Mouse (Mus musculus): ENCODE data around the gene Ntrk3. TPM values are rescaled to one million over a fixed set of nuclear protein-coding genes. Genes with fewer than 3 reads are reported as not detected.

The Ntrk3 gene
- total RNA-seq, 2 experiments from 2014 or later: 1.1 to 1.5 TPM

DNA sequence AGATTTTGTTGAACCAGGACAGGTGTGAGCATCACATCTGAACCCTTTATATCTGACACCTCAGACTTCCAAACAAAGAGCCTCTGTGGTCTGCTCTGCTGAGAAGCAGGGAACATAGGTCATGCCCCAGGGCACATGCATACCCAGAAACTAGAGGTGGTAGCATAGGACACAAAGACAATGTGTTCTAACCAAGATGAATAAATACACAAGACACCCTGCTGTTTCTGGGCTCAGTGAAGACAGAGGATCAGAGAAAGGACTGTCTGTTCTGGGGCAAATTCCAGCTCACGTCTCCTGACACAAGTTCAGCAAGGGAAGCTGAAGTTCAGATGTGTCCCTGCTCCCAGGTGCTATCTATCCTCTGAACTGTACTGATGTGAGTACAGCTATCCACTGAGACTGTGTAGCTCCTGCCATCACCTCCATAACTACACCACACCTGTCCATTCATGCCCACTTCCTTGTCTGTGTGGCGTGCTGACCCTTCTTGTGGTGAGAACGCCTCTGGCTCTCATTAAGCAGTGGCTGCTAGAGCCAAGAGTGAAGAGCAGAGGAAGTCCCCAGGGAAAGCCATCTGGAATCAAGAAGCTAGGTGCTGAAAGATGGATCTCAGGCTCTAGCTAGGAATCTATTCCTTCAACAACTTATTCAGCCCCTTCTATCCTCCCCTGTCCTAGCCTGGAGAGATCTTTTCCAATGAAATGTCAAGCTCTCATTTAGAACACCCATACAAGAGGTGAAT is 468.1 kb downstream of the Ntrk3 start:
- Histone ChIP-seq H3K27ac (no peak overlapping the region), H3K4me3 (no peak overlapping the region)
- no peak for TF ChIP-seq CTCF (IDR thresholded peaks at IDR 0.05)
- no peak for DNase-seq
- intact Hi-C loops (cut with DNase I): no loop called here

DNA sequence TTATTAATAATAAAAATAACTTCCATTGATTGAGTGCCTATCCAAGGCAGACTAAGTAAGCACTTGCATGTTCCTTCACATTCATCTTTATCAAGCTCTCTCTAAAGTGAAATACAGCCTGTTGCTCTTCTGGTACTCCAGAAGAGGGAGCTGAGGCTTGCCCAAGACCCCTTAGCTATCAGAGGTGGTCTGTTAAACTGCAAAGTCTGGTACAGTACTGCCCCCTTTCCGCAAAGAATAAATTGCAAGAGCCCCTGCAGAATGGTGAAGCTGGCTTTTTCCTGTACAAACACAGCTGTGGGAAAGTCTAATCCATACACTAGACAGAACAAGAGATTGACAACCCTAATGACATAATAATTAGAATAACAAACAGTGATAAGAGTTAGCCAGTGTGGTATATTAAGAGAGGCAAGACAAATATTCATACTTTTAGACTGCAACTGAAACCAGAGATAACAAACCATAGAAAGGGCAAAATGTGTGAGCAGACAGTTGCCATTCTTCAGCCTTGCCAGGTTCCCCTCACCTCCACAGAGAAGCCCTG is 470.3 kb downstream of the Ntrk3 start:
- TF ChIP-seq CTCF (IDR thresholded peaks at IDR 0.05): peak; percentile 2; the same call in 1 of the 2 replicates

DNA sequence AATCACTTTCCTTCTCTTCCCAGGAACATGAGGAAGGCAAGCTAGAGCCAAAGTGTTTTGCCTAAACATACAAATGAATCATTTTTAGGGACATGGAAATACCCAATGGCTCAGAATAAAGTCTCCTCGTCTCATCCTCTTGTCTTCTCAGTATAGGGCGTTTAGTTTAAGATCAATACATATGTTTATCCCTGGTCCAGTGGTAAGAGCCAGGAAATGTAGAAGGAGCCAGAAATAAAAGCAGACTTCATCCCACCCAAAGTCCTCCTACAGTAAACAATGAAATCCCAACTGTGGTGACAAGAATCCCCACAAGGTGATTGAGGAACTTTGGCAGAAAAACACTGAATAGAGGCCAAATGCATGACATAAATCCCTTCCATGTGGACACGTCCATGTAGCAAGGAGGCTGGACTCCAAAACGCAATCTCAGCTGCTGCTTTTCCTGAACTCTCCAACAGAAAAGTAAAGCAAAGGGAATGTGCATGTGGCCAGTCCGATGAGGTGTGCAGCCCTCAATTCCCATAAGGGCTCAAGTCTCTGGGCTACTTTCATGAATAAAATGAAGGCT is 473.3 kb downstream of the Ntrk3 start:
- no peak for TF ChIP-seq CTCF (IDR thresholded peaks at IDR 0.05)
- Histone ChIP-seq H3K27ac (no peak overlapping the region), H3K4me3 (no peak overlapping the region)
- no peak for DNase-seq
- intact Hi-C loops (cut with DNase I): no loop called here

More for the DNA sequence above, 470.3 kb downstream of the Ntrk3 start:
- Histone ChIP-seq H3K27ac (no peak overlapping the region), H3K4me3 (no peak overlapping the region)
- DNase-seq: no peak
- intact Hi-C loops (cut with DNase I): no loop called here

DNA sequence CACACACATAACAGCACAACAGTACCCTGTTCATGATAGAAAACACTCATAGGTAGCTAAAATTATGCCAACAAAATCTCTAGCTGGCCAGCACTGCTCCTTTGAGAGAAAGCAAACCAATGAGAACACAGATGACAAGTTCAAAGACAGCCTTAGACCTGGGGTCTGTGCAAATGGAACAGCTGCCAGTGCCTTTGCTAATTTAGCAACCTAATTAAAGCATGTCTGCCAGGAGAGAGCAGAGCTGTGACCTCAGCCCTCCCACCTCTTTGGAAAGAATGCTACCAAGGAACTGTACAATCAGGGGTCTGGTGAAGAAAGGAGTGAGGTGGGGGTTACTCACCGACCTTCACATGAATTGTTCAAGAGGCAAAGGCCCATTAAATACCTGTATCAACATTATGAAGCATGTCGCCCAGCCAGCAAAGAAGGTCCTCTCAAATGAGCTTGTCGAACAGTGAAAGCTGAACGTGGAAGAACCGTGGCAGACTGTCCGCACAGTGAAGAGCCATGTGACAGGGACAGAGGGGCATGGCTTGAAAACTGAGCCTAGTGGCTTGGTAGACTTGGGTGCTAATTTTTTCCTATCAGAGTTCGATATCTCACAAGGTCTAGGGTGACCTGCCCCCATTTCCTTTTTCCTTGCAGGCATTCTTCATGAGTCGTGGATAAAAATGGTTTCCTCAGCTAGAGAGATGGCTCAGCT is 476.2 kb downstream of the Ntrk3 start:
- no peak for DNase-seq
- Histone ChIP-seq H3K27ac (no peak overlapping the region), H3K4me3 (no peak overlapping the region)
- intact Hi-C loops (cut with DNase I): no loop called here
- no peak for TF ChIP-seq CTCF (IDR thresholded peaks at IDR 0.05)

DNA sequence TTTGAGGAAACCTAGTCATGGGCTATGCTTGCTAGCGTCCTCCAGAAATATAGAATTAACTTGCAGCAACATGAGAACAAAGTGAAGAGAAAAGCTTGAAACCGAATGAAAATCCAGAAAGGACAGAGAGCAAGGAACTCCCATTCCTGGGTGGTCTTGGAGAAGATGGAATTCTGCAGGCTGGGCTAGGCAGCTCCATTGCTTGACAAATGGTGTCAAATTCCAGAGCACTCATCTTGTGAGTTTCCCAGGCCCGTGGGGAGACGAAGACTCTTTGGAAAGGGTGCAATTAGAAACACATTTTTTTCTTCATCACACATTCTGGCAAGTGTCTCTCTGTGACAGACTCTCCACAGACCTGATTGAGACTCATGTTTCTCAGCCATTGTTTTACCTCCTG is 479.7 kb downstream of the Ntrk3 start:
- Histone ChIP-seq H3K27ac (no peak overlapping the region), H3K4me3 (no peak overlapping the region)
- intact Hi-C loops (cut with DNase I): loop anchor here (2.0 kb wide), 1 partner anchor 53 kb away; no protein-coding TSS in a partner anchor
- DNase-seq: no peak
- no peak for TF ChIP-seq CTCF (IDR thresholded peaks at IDR 0.05)

DNA sequence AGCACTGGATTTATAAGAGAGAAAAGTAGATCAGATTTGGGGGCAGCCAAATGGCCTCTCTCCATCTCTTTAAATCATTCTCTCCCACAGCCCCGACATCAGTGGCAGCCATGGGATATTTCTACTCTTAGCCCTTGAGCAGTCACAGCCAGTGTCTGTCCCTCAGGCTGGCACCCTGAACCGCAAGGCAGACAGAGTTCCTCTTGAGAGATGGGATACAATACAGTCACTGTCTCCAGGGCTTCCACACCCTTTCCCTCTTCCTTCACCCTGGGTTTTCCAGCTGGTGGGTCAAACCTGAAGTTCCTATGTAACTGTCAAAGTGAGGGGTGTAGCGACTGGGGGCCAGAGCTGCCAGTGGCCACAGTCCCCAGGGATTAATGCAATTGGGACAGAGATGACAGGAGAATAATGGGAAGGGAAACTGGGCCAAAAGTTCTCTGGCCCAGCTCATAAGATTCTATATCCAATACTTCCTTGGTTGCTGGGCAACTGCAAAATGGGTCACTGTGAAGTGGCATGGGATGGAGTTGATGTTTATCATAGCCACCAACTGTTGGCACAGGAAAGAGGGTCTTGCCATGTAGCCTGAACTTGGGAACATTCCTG is 483.9 kb downstream of the Ntrk3 start:
- H3K4me3 ChIP-seq: no peak overlapping the region
- intact Hi-C loops (cut with DNase I): no loop called here
- no peak overlapping the region for H3K27ac ChIP-seq
- no peak for TF ChIP-seq CTCF (IDR thresholded peaks at IDR 0.05)
- no peak for DNase-seq

DNA sequence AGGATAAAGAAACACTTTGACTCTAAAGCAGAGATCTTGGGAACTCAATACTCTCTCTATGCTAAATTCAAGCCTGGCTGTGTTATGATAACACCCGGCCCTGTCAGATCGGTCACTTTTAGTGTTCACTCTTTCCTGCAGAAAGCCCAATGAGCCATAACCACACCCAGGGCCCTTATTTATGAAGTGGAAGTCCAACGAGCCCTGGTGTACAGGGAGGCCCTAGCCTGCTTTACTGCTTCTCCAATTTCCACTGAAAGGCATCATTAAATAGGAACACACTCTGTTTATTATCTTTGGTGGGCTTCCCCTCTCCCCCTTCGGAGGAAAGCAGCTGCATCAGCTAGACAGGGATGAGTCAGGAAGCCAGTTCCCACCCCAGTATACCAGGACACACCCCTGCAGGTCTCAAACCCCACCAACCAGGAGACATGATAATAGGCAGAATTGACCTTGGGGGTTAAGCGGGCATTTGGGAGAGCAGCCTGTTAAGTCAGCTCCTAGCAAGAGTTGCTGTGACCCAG is 489.6 kb downstream of the Ntrk3 start:
- intact Hi-C loops (cut with DNase I): no loop called here
- Histone ChIP-seq H3K27ac (no peak overlapping the region), H3K4me3 (no peak overlapping the region)
- no peak for DNase-seq
- no peak for TF ChIP-seq CTCF (IDR thresholded peaks at IDR 0.05)

DNA sequence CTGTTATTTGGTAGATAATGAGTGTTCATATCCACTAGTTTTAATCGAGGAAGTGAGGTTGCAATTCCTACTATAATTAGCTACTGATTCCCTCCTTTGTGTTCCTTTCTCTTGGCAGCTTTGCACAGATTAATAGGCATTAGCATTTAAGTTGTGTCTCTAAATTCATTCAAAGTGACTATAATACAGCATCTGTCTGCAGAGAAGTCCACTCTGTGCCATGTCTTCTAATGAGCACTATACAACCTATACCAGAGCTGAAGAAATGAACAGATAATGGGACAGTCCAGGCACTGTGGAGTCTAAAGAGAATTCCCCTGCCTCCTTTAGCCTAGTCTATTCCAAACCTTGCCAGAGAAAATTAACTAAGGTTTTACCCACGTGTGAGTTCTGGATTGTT is 498.8 kb downstream of the Ntrk3 start:
- TF ChIP-seq CTCF (IDR thresholded peaks at IDR 0.05): no peak
- no peak for DNase-seq
- H3K27ac ChIP-seq: no peak overlapping the region
- no peak overlapping the region for H3K4me3 ChIP-seq
- intact Hi-C loops (cut with DNase I): no loop called here

DNA sequence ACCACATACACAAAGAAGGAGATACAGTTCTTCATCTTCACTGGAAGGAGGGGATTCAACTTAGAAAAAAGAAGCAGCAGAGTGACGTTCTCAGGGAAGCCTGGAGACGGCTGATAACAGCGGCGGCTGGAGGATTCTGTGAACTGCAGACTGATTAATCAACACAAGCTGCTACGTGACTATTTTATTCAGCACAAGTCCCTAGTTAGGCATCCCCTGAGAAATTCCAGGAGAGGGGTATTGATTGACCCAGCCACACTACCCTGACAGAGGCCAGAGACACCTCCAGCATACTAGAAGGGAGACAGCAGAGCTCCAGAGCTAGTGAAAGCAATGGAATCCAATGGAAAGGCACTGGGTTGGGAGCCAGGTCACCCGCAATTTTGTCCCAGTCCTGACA is 516.1 kb downstream of the Ntrk3 start:
- no peak overlapping the region for H3K27ac ChIP-seq
- no peak for TF ChIP-seq CTCF (IDR thresholded peaks at IDR 0.05)
- no peak overlapping the region for H3K4me3 ChIP-seq
- intact Hi-C loops (cut with DNase I): no loop called here
- no peak for DNase-seq

DNA sequence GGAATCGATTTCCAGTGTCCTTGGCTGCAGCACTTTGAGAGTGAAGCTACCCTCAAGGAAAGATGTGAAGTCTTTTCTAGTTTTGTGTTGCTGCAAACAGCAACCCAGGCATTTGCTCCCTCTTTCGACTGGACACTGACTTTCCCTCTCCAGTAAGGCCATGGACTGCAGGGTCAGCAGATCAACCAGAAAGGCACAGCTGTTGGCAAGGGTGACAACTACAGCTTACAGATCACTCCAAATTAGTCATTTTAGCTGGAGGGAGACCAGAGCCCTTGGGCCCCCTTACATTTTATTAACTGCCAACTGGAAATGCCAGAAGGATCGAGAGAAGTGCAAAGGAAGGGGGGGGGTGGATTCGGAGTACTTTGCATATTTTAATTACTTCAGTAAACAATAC is 516.9 kb downstream of the Ntrk3 start:
- Histone ChIP-seq H3K27ac (no peak overlapping the region), H3K4me3 (no peak overlapping the region)
- DNase-seq: no peak
- intact Hi-C loops (cut with DNase I): no loop called here
- no peak for TF ChIP-seq CTCF (IDR thresholded peaks at IDR 0.05)

DNA sequence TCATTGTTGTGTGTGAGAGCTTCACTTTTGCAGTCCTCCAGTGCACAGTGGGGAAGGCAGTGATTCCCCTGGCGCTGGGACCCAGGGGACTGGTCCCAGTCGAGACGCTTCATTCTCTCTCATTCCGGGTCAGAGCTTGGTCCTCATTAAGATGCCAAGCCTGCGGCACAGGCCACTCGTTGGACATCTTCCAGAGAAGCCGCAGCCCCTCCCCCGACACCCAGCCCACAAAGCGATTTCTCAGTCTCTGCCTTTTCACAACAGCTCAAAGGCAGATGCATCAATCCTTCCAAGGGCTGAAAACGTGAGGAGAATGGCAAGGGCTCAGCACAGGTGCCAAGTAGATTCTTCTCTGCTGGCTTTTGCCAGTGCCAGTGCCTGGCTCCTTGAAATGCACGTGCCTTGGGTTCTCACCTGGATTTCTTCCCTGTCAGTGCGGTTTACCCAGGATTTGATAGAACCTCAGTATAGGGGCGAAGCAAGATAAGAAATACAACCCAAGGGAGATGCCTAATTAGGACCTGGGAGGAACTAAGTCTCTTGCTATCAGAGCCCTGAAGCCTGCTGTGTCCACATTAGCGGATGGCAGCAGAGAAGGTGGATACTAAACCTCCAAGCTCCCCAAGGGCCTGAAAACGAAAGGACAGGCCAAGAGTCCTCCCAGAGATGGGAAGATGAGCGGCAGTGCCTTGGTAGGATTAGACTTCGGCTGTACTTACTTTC is 546.7 kb downstream of the Ntrk3 start:
- DNase-seq: peak; percentile 25
- intact Hi-C loops (cut with DNase I): no loop called here
- H3K27ac ChIP-seq: no peak overlapping the region
- no peak overlapping the region for H3K4me3 ChIP-seq
- no peak for TF ChIP-seq CTCF (IDR thresholded peaks at IDR 0.05)

DNA sequence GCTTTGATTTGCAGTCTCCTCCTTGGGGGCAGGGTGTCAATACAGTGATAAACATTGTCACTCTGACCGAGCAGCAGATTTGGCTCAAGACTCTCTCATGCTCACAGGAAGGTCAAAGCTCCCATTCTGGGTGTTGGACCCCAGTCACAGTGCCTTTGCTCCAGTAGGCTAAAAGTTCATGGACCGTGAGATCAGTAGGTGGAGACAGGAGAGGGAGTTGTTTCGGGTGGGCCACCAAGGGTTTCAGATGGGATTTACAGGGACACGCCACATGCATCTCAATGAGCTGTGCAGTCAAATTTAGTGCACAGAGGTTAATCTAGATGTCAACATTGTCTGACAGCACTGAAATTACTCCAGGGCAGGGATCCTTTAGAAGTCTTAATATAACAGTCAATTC is 552.2 kb downstream of the Ntrk3 start:
- no peak for DNase-seq

More for the DNA sequence above, 552.2 kb downstream of the Ntrk3 start:
- no peak for TF ChIP-seq CTCF (IDR thresholded peaks at IDR 0.05)
- H3K4me3 ChIP-seq: no peak overlapping the region
- no peak overlapping the region for H3K27ac ChIP-seq
- intact Hi-C loops (cut with DNase I): no loop called here

Measured in gastrocnemius, adult 2 months (tissue).